Mouse (Mus musculus) embryonic facial prominence, embryonic 15.5 days (tissue): Measurements from ENCODE around the gene Gm10135. TPM values are rescaled to one million over a fixed set of nuclear protein-coding genes. Genes with fewer than 3 reads are reported as not detected.
"Not testable (repeated sequence)": the region's sequence is repeated elsewhere in the genome, so short reads cannot be mapped to it uniquely, and the experiment has no call there.

ENCODE experiments used
- ATAC-seq: fragments of 200-750 bp; cut with Nextera tagmentation; 2 replicates; pipeline ENCODE4 v1.8.0; 2017; ENCODE audit warnings: low read depth, moderate TSS enrichment; ENCODE audit not compliant: insufficient number of reproducible peaks, low FRiP score, low TSS enrichment
- H3K27ac ChIP-seq: fragments of 300-500 bp; sonication (generic); replicated peaks from 2 replicates; pipeline ENCODE4 v1.5.1; 2015; ENCODE audit warnings: mild to moderate bottlenecking, inconsistent platforms
- H3K27me3 ChIP-seq: fragments of 300-500 bp; sonication (generic); 2 replicates; pipeline ENCODE4 v1.6.1; 2015; ENCODE audit warnings: inconsistent platforms
- H3K36me3 ChIP-seq: fragments of 300-500 bp; sonication (generic); 2 replicates; pipeline ENCODE4 v1.6.1; 2015; ENCODE audit warnings: mild to moderate bottlenecking, inconsistent platforms
- H3K4me1 ChIP-seq: fragments of 300-500 bp; sonication (generic); 2 replicates; pipeline ENCODE4 v1.6.1; 2015; ENCODE audit warnings: inconsistent platforms
- H3K4me2 ChIP-seq: fragments of 300-500 bp; sonication (generic); replicated peaks from 2 replicates; pipeline ENCODE4 v1.6.1; 2015; ENCODE audit warnings: mild to moderate bottlenecking, inconsistent platforms
- H3K4me3 ChIP-seq: fragments of 300-500 bp; sonication (generic); replicated peaks from 2 replicates; pipeline ENCODE4 v1.5.1; 2015; ENCODE audit warnings: mild to moderate bottlenecking, inconsistent platforms
- H3K9ac ChIP-seq: fragments of 300-500 bp; sonication (generic); 2 replicates; pipeline ENCODE4 v1.6.1; 2015; ENCODE audit warnings: inconsistent platforms
- H3K9me3 ChIP-seq: fragments of 300-500 bp; sonication (generic); replicated peaks from 2 replicates; pipeline ENCODE4 v1.6.1; 2016; ENCODE audit warnings: inconsistent platforms
- WGBS: fragments of 180-500 bp; shearing (Covaris S2); methylation state at CpG from one replicate; pipeline ENCODE4 v1.1.7; 2015; 5-methylcytosine and 5-hydroxymethylcytosine counted together
- polyA plus RNA-seq: library from polyadenylated mRNA; unstranded; fragments of >200 nt; fragmentation: Nextera tagmentation; extraction: Ambion mirVana; gene quantifications from 2 replicates; pipeline ENCODE4 v1.2.1, GENCODE M21; 2015

The Gm10135 gene
- polyA plus RNA-seq, 1 experiment from 2014 or later, result not detected

DNA sequence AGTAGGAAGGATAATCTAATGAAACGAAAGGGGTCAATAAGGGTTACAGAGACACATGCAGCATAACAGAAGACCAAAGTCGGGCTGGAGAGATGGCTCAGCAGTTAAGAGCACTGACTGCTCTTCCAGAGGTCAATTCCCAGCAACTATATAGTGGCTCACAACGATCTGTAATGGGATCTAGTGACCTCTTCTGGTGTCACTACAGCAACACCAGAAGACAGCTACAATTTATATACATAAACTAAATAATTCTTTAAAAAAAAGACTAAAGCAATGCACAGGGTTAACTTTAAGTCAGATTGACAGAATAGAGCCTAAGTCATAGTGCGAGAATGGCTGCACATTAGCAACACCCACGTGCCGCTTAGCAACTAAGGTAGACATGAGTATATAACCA, 14.4 kb downstream of the Gm10135 start:
- Histone ChIP-seq H3K36me3 (peaks cover 14% of the 10 kb centered on the region; the same call in 1 of the 2 replicates), H3K27ac (no peak overlapping the region), H3K4me1 (no peaks in the 10 kb centered on the region), H3K4me2 (no peak overlapping the region), H3K27me3 (no peaks in the 10 kb centered on the region), H3K4me3 (no peak overlapping the region), H3K9ac (no peak overlapping the region), H3K9me3 (no peaks in the 10 kb centered on the region)
- ATAC-seq, result no peak
- 80% methylated on average over 6 of the region's 6 CpGs for WGBS

GRCm38 (mm10) chr5:72957281-72957680, 17.2 kb downstream of the Gm10135 start:
- Histone ChIP-seq H3K4me2 (no peak overlapping the region), H3K36me3 (peaks cover 7% of the 10 kb centered on the region; the same call in 1 of the 2 replicates), H3K9ac (no peak overlapping the region), H3K4me1 (no peaks in the 10 kb centered on the region), H3K4me3 (no peak overlapping the region), H3K27me3 (no peaks in the 10 kb centered on the region), H3K9me3 (no peaks in the 10 kb centered on the region), H3K27ac (no peak overlapping the region)
- ATAC-seq, result no peak
- WGBS, result 89% methylated on average over 17 of the region's 17 CpGs

DNA sequence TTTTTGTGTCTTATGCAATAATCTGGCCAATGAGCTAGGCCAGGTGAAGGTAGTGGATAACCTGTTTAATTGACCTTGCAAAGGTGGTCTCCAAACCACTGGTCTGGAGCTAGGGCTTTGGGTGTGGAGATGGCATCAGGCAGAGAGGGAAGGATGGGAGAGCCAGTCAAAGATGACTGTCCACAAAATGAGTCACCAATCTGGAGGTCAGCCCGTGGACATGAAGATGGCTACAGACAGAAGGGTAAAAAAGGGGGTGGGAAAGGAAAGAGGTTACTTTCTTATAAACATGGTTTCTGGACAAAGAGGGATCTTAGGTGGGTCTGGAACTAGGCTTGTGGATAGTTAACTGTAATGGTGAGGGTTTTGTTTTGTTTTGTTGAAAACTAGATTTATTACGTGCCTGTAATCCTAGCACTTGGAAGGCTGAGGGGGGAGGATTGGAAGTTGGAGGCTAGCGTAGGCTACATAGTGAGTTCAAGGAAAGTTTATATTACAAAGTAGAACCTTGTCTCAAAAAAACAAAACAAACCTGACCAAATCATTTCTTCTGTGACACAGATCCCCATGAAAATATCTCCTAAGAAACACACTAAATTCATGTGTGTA, 20.4 kb downstream of the Gm10135 start:
- H3K9me3 ChIP-seq, result no peaks in the 10 kb centered on the region
- no peaks in the 10 kb centered on the region for H3K27me3 ChIP-seq
- no peaks in the 10 kb centered on the region for H3K4me1 ChIP-seq
- no peak overlapping the region for H3K4me3 ChIP-seq
- H3K36me3 ChIP-seq, result peaks cover 8% of the 10 kb centered on the region; the same call in 1 of the 2 replicates
- 74% methylated on average over 3 of the region's 3 CpGs for WGBS
- no peak for ATAC-seq
- H3K9ac ChIP-seq, result no peak overlapping the region
- no peak overlapping the region for H3K27ac ChIP-seq
- H3K4me2 ChIP-seq, result no peak overlapping the region

GRCm38 (mm10) chr5:72950252-72950651, 24.2 kb downstream of the Gm10135 start:
- H3K27ac ChIP-seq, result no peak overlapping the region
- H3K4me2 ChIP-seq, result no peak overlapping the region
- H3K9me3 ChIP-seq, result no peaks in the 10 kb centered on the region
- no peaks in the 10 kb centered on the region for H3K4me1 ChIP-seq
- H3K4me3 ChIP-seq, result no peak overlapping the region
- 87% methylated on average over 2 of the region's 2 CpGs for WGBS
- no peak for ATAC-seq
- 0 out of 2 replicates have a peak, but pooled peaks cover 3% of the 10 kb centered on the region for H3K36me3 ChIP-seq
- H3K9ac ChIP-seq, result no peak overlapping the region
- H3K27me3 ChIP-seq, result no peaks in the 10 kb centered on the region

DNA sequence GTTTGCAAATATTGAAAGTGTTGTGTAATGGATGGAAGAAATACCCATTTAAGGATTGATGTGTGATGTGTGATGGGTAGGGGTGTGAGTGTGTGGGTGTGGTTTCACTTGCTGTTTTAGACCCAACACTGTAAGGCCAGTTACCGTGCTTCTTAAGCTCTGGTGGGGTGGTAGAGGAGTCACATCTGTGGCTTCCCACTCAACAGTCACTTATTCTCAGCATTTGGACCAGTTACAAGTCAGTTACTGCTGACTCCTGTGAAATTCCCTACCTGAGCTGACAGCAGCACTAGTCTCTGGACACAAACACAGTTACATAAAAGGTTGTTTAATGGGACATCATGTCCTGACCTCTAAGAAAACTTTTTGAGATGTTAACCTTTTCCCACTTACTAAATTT, 26.4 kb downstream of the Gm10135 start:
- no peak for ATAC-seq
- Histone ChIP-seq H3K4me2 (no peak overlapping the region), H3K4me3 (no peak overlapping the region), H3K9me3 (no peaks in the 10 kb centered on the region), H3K36me3 (peaks cover 10% of the 10 kb centered on the region), H3K27ac (no peak overlapping the region), H3K9ac (no peak overlapping the region), H3K27me3 (no peaks in the 10 kb centered on the region), H3K4me1 (no peaks in the 10 kb centered on the region)
- WGBS, result 77% methylated on average over 1 of the region's 1 CpGs

GRCm38 (mm10) chr5:72940906-72941432, 33.5 kb downstream of the Gm10135 start:
- no peaks in the 10 kb centered on the region for H3K4me1 ChIP-seq
- H3K4me3 ChIP-seq, result no peak overlapping the region
- ATAC-seq, result no peak
- peaks cover 7% of the 10 kb centered on the region for H3K36me3 ChIP-seq
- no peak overlapping the region for H3K9ac ChIP-seq
- H3K27me3 ChIP-seq, result no peaks in the 10 kb centered on the region
- 91% methylated on average over 5 of the region's 5 CpGs for WGBS
- H3K9me3 ChIP-seq, result no peaks in the 10 kb centered on the region
- H3K4me2 ChIP-seq, result no peak overlapping the region
- no peak overlapping the region for H3K27ac ChIP-seq

GRCm38 (mm10) chr5:72939311-72939710, 35.2 kb downstream of the Gm10135 start:
- Histone ChIP-seq H3K4me1 (no peaks in the 10 kb centered on the region), H3K27me3 (no peaks in the 10 kb centered on the region)
- WGBS, result 90% methylated on average over 2 of the region's 2 CpGs

DNA sequence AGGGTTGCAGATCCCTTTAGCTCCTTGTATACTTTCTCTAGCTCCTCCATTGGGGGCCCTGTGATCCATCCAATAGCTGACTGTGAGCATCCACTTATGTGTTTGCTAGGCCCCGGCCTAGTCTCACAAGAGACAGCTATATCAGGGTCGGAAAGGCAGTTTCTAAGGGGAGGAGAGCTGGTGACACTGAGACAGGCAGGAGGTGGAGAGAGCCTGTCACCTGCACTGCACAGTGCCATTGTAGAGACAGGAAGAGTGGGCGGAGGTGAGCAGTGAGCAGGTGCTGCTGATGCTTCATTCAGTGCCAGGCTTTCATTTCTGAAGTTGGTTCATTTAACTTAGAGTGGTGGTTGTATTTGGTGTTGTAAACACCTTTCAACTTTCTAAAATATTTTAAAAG, 36.1 kb downstream of the Gm10135 start:
- not testable (repeated sequence) for H3K27me3 ChIP-seq, H3K27ac ChIP-seq, H3K4me1 ChIP-seq, H3K9ac ChIP-seq, H3K9me3 ChIP-seq, H3K4me2 ChIP-seq, H3K36me3 ChIP-seq, ATAC-seq, H3K4me3 ChIP-seq
- 94% methylated on average over 3 of the region's 3 CpGs for WGBS

More at GRCm38 (mm10) chr5:72939311-72939710, 35.2 kb downstream of the Gm10135 start:
- no peaks in the 10 kb centered on the region for H3K9me3 ChIP-seq
- no peak overlapping the region for H3K27ac ChIP-seq
- peaks cover 4% of the 10 kb centered on the region for H3K36me3 ChIP-seq
- no peak for ATAC-seq
- no peak overlapping the region for H3K9ac ChIP-seq
- no peak overlapping the region for H3K4me2 ChIP-seq
- H3K4me3 ChIP-seq, result no peak overlapping the region

- 95% methylated on average over 17 of the region's 17 CpGs for WGBS
- Histone ChIP-seq H3K9me3 (0 out of 2 replicates have a peak, but pooled peaks cover 5% of the 10 kb centered on the region), H3K27me3 (no peaks in the 10 kb centered on the region), H3K9ac (no peak overlapping the region), H3K4me3 (no peak overlapping the region), H3K36me3 (no peaks in the 10 kb centered on the region), H3K4me1 (no peaks in the 10 kb centered on the region), H3K27ac (no peak overlapping the region), H3K4me2 (no peak overlapping the region)
- ATAC-seq, result no peak
Measured at GRCm38 (mm10) chr5:72933026-72933675, 41.4 kb downstream of the Gm10135 start.

GRCm38 (mm10) chr5:72927074-72927473, 47.4 kb downstream of the Gm10135 start:
- H3K36me3 ChIP-seq, result no peaks in the 10 kb centered on the region
- H3K4me3 ChIP-seq, result no peak overlapping the region
- H3K4me2 ChIP-seq, result no peak overlapping the region
- H3K4me1 ChIP-seq, result no peaks in the 10 kb centered on the region
- H3K9ac ChIP-seq, result no peak overlapping the region
- no peaks in the 10 kb centered on the region for H3K27me3 ChIP-seq
- no peaks in the 10 kb centered on the region for H3K9me3 ChIP-seq
- no peak for ATAC-seq
- H3K27ac ChIP-seq, result no peak overlapping the region

DNA sequence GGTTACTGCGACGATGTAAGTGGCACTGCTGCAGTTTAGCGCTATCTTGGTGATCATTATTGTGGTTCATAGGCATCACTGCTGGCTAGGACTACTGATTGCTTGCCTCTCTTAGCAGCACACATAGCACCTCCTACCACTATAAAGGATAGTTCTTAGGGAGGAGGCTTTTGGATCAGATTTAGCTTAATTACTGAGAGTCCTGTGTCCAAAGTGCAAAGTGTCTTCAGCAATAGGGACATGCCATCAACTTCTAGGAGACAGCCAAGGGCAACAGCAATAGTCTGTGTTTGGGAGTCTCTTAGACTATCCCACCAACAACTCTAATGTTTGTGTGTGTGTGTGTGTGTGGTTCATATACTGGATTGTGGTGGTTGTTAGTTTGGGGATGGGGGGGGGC, 51.7 kb downstream of the Gm10135 start:
- H3K4me2 ChIP-seq, result no peak overlapping the region
- no peaks in the 10 kb centered on the region for H3K4me1 ChIP-seq
- H3K9me3 ChIP-seq, result no peaks in the 10 kb centered on the region
- no peak overlapping the region for H3K27ac ChIP-seq
- H3K4me3 ChIP-seq, result no peak overlapping the region
- H3K9ac ChIP-seq, result no peak overlapping the region
- 94% methylated on average over 3 of the region's 3 CpGs for WGBS
- no peaks in the 10 kb centered on the region for H3K36me3 ChIP-seq
- ATAC-seq, result no peak
- H3K27me3 ChIP-seq, result no peaks in the 10 kb centered on the region

- Histone ChIP-seq H3K4me3 (no peak overlapping the region), H3K4me1 (peaks cover 12% of the 10 kb centered on the region), H3K27ac (no peak overlapping the region), H3K9ac (no peak overlapping the region), H3K9me3 (no peaks in the 10 kb centered on the region), H3K36me3 (no peaks in the 10 kb centered on the region), H3K4me2 (no peak overlapping the region), H3K27me3 (no peaks in the 10 kb centered on the region)
- no peak for ATAC-seq
- WGBS, result 81% methylated on average over 8 of the region's 8 CpGs
Measured at GRCm38 (mm10) chr5:72921171-72921570, 53.3 kb downstream of the Gm10135 start.
